Mouse (Mus musculus) spleen, postnatal 14 days (tissue): ENCODE measurements around the gene Frrs1.

Experiments used
- DNase-seq, 2 experiments: peaks; one replicate each; pipeline ENCODE4 v3.0.0; 2021 to 2022; ENCODE audit warnings: low spot score in 2 of 2

The Frrs1 gene

DNA sequence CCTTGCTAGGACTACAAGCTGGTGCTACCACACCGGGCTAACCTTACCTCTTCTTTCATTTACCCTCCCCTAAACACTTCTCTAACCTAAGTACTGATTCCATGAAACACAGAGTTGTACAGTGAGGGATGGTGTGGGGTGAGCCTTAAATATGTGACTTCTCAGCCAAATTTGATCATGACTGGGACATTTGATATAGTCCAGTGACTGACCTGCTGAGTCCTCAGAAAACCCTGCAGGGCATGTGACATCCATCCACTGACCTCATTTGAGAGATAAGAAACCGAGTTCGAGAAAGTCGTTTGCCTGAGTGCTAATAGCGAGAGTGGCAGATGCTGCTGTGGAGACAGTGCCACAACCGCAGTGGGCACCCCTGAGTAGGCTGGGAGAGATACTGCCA, 55.1 kb downstream of the Frrs1 start:
- DNase-seq = no peak

DNA sequence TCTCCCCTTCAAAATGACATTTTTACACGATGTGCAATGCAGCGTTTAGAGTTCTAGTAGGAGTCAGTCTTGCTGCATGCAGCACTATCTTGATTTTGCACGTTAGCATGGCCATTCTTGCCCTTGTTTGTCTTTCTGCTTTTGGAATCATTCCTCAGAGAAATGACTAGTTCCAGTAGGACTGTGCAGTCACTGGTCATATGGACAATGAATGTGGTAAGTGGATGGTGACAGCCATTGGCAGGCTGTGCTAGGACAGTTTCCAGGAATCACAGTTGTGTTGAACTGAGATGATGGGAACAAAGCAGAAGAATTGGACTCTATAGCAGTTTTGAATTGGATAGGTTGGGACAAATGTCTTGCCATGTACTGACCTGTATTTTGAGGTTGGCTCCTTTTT, 55.7 kb downstream of the Frrs1 start:
- no peak for DNase-seq

DNA sequence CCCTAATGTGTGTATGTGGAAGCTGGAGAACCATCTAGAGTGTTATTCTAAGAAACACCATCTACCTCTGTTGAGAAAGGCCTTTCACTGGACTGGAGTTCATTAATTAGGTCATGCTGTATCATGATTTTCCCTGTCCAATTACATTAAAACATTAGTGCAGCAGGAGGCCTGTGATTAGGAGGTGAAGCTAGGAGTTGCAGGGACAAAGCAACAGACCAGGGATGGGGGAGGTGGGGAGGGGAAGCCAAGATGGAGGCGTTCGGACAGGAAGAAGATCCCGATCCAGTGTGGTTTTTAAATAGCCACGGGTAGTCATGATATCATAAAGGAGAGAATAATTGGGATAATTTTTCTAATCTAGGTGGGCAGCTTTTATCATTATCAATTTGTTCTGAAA, 57.8 kb downstream of the Frrs1 start:
- DNase-seq = no peak

DNA sequence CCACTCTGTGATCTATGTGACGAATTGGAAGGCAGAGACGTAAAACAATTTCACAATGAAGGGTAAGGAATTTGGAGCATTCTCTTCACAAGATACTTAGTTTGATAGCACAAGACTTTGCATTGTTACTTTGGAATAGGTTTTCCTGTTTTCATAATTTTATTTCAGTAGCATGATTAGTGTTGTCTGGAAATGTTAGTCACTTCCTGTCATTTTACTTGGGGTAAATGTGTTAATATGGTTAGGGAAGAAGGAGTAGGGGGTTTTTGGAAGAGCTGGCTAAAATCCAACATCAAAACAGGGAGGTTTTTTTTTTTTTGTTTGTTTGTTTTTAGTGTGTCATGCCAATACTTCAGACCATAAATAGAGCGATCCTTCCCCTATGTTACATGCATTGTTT, 62.3 kb downstream of the Frrs1 start:
- no peak for DNase-seq

DNA sequence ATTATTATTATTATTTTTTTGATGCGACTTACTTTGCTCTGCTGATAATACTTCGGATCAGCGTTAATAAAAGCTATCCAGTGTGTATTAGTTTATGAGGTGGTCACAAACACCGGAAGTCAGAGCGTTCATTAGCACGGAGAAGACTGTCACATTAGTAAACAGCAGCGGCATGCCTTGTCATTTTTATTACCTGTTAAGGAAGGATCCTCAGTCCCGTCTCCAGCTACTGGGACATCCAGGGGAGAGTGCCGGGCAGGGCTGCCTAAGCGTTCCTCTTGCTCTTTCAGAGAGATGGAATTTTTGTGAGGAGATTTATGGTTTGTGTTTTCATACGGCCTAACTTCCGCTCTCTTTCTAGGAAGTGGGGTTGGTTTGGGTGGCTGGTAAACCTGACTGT, 63.8 kb downstream of the Frrs1 start:
- DNase-seq = no peak

DNA sequence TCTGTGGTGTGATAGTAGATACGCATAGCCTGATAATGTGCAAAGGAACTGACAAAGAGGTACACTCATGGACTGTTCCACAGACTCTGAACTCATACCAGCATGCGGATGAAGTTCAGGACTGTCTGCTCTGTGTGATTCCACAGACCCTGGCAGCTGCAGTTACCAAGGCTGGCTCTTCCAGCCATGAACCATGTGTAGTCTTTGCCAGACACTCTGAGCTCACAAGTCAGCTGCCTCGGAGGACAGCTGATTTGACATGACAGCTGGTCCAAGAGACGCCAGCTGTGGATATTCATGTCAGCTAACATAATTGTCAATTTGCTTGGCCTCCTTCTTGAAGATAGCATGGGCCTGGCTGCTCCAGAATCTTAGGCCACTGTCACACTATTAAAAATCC, 69.7 kb downstream of the Frrs1 start:
- no peak for DNase-seq

DNA sequence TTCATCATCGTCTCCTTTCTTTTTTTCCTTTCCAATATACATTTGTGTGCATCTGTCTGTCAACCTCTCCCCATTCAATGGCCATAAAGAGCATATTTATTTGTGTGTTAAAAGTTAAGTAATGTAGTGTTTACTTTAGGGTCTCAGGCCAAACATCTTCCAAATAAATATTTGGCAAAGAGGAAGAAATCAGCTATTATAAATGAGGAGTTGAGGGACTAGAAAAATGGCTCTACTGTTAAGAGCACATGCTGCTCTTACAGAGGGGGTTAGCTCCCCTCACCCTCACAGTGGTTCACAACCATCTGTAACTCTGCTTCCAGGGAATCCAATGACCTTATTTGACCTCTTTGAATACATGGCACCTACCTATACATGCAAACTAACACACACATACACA, 73.9 kb downstream of the Frrs1 start:
- DNase-seq = no peak

DNA sequence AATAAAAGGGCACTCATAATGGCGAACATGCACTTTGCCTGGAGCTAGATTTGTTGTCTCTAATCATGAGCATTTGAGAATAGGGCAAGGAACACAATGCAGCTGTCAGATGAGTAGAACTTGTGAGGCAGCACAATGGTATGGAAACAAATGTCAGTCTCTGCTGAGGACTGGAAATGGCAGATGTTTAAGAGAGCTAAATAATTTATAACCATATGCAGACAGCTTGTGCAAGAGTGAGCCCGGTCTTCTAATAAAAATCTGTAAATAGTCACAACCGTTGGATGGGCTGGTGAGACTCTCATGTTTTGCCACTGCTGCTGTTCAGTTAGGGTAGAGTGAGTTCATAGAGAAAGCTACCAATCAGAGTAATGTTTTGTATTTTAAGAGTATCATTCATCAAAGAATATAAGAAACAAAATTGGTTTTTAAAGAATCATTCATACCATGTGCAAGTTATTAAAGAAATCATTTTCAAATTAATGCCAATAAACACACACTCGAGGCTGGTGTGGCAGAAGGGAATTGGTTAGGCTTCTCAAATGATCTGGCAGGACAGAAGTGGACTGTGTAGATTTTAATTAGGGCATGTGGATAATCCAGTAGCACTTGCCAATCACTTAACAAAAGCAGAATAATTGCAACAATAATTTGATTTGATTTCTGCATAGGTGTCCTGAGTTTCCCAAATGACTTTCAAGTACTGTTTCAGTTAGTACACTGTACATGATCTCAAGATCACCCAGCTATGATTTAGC, 77.8 kb downstream of the Frrs1 start:
- no peak for DNase-seq

DNA sequence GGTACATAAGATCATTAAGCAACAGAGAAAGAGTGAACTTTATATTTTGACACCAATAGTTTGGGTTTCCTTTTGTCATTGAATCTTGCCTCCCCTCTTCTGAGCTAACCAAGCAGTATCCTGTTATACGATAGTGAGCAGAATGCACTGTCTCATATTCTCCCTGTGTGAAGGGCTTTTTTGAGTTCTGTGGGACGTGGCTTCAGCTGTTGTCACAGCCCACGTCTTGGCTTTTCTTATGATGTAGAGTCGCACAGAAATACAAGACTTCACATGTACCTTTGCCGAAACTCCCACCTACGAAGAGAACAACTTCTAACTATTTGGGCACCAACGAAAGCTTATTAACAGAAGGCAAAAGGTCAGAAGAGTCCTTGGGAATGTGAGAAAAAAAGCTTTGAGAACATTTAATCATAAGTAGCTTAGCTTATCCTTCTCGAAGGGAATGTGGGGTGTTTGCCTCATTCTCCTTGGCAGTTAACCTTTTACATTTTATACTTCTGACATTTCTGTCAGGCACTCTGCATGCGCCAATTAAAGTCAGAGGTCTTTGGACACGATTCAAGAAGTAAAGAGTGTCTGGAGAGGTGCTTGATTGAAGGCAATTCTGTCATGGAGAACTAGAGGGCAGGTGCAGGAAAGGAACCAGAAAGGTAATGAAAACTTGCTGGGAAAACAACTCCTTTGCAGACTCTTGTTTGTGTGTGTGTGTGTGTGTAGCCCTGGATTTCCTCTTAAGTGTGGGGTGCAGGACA, 81.7 kb downstream of the Frrs1 start:
- no peak for DNase-seq

DNA sequence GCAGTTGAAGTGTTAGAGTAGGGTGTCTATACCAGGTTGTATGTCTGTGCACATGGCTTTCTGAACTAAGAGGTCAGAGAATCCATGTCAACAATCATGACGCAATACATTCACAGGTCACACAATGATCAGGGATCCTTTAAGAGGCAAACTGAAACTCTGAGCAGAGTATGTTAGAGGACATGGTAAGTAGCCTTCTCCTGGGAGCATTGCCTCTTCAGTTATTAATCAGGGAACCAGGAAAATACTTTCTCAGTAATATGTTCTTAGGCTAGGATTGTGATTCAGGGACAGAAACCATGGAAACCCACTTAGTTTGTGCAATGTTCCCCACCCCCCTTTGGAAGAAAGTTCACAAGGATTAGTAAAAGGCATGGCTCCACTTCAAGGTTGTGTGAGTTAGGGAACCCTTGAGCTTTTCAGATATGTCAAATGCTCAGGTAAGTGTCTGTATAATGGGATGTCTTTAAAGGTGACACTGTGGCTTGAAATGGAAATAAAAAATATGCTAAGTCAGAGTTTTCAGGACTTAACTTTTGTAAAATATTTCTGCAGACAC, 82.4 kb downstream of the Frrs1 start:
- DNase-seq = no peak

DNA sequence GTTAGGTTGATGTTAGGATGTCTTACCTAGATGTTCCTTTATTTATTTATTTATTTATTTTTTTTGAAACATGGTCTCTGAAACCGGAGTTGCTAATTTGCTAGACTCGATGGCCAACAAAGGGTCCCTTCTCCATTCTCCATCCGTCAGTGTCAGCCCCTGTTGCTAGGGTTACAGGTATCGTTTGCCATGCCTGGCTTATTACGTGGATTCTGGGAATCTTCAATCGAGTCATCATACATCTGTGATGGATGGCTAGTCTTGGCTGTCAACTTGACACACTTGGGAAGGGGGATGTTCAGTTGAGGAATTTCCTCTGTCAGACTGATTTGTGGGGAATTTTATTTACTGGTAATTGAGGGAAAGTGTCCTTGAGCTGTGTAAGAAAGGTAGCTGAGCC, 83.5 kb downstream of the Frrs1 start:
- no peak for DNase-seq

DNA sequence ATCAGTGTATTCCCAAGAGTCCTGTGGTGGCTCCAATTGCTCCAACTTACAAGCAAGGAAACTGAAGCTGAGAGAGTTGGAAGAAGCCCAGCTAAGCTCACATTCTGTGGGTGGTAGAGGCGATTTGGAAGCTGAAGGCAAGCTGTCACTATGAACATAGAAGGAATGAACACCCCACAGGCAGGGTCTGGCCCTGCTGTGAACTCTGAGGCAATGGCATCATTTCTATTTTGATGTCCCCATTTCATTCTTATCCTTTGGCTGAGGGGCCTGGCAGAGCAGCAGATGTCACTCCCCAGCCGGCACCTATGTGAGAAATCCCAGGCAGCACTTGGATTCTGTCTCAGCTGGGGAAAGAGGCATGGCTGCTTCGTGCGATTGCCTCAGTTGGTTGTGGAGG, 84.2 kb downstream of the Frrs1 start:
- DNase-seq = no peak

DNA sequence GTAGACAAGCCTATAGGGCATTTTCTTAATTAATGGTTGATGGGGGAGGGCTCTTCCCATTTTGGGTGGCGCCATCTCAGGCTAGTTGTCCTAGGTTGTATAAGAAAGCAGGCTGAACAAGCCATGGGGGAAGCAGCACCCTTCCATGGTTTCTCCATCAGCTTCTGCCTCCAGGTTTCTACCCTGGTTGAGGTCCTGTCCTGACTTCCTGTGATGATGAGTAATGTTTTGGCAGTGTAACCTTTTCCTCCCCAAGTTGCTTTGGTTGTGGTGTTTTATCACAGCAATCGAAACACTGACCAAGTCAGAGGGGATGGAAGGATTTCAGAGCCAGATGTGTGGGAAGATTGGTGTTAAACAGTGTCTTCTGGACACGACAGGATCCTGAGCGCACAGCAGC, 87.2 kb downstream of the Frrs1 start:
- no peak for DNase-seq

DNA sequence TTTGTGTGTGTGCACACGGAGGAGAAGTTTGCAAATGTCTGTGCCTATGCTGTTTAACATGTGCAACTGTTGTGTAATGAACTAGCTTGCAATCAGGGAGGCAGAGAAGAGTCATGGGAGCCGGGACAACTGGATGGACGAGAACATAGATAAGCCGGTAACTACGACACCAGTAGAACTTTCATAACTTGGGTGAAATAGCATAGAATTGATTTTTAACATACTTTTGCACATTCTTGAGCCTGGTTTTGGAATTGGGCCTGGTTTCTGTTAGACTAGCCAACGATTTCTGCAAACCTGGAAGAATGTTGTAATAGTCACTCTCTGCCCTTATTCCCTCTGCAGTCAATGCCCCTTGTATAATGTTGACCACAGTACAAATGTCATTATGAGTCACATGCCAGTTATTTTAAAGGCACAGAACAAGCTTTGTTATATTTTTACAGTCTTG, 91.4 kb downstream of the Frrs1 start:
- no peak for DNase-seq

DNA sequence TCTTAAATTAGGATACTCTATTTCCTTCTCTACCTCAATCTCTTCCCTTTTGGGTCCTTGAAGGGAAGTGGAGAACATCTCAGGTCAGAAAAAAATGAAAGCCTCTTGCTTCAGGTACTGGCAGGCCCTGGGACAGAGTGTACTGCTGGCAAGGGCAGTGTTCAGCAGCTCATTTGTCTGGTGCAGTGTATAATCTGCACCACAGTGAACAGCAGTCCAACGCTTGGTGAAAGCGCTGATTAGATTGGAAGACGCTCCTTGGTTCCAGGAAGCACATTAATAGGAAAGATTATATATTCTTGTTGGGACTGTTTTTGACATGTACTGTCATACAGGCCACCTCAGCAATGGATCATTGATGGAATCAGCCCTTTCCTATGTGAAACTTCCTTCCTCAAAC, 92.2 kb downstream of the Frrs1 start:
- no peak for DNase-seq

DNA sequence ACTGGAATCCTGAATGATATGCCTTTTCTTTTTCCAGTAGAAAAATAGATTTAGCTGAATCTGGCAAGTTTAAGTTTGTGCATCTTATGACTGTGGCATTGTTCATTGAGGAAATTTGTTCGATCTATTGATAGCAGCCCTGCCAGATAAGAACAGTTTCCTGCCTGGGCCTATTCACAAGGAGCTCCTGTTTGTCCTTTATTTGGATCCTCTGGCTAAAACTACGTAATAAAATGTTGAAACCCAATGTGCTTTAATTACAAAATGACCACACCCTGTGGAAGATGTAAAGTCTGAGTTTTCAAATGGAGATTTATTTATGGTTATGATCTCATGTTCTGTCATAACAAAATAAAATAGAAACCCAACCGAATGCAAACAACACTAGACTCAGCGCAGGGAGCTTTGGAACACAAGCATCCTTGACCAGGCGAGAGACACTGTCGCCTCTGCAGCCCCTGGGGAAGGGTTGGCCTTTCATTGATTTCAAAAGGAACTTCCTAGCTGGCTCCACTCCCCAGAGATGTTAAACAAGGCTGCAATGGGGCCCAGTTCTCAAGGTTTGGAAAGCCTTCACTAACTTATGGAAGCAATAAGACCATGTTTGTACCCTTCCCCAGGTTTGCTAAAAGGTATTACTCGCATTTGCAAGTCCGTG, 93.1 kb downstream of the Frrs1 start:
- DNase-seq = no peak

DNA sequence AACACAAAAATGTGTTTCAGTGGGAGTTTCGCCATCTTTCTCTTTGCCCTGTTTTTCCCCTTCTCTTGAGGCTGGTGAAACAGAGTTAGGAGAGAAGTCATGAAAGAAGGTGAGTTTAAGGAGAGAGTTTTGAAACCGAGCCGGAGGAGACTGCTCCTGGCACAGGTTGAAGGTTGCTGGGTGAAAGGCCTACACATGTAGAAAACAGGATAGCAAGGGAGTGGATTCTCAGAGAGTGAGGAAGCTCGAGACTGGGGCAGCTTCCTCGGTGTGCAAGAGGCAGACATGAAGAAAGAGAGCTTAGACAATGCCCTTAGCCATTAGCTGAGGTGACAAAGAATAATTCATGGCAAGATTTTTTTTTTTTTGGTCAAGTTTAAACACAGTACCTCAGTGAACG, 94.1 kb downstream of the Frrs1 start:
- DNase-seq = no peak

DNA sequence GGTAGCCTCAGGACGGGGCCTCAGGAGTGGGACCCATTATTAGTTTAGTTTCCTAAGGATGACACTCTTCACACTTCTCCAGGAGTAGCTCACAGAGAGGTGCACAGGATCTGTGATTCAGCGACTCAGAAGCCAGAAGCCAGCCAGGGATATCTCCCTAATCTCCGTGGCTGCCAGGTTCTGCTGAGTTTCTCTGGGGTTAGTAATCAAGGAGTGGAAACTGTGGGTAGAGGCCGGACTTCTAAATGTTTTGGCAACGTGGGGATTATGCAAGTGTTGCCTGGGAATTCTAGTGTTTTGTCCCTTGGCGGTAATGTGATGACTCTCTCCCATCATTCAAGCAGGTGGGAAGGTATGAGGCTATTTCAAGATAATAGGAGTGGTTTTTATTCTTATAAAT, 95.8 kb downstream of the Frrs1 start:
- DNase-seq = no peak
